Mouse (Mus musculus): ENCODE measurements around the gene Gm26992. TPM values are rescaled to one million over a fixed set of nuclear protein-coding genes. Genes with fewer than 3 reads are reported as not detected.

Gm26992 gene
- not detected for polyA plus RNA-seq (2012; fragmentation: generic; extraction: Trizol)
- long read RNA-seq, experiment 1 = 0 reads
- long read RNA-seq, experiment 2 = 0 reads

GRCm38 (mm10) chrX:103421710-103422109 lies at the start of gene Gm26992:
Gene Gm26992 (plus strand): TSS chrX:103422010.
- H3K4me3 ChIP-seq (ENCODE audit: insufficient read depth, poor library complexity, severe bottlenecking) = no peak within 1 kb of the TSS
- no peaks in the 10 kb centered on the region for H3K36me3 ChIP-seq (ENCODE audit: control insufficient read depth, insufficient read depth)
- no peaks in the 10 kb centered on the region for H3K79me3 ChIP-seq (ENCODE audit: low read depth)
- no peaks in the 10 kb centered on the region for H3K27me3 ChIP-seq (ENCODE audit: control insufficient read depth, insufficient read depth, insufficient read length)
- no peak for TF ChIP-seq CEBPB (IDR thresholded peaks at IDR 0.05; ENCODE audit: low read depth)
- TF ChIP-seq MAX (IDR thresholded peaks at IDR 0.05) = no peak
- no peak within 1 kb of the TSS for H3ac ChIP-seq (ENCODE audit: control insufficient read depth, insufficient read length, low read depth)
- no peaks in the 10 kb centered on the region for H3K79me2 ChIP-seq (ENCODE audit: control insufficient read depth, insufficient read depth)

GRCm38 (mm10) chrX:103374250-103374649 lies 47.6 kb upstream of the Gm26992 start:
- no peaks in the 10 kb centered on the region for H3K79me3 ChIP-seq (ENCODE audit: low read depth)
- no peak overlapping the region for H3K4me3 ChIP-seq (ENCODE audit: insufficient read depth, poor library complexity, severe bottlenecking)
- H3ac ChIP-seq (ENCODE audit: control insufficient read depth, insufficient read length, low read depth) = no peak overlapping the region
- no peaks in the 10 kb centered on the region for H3K27me3 ChIP-seq (ENCODE audit: control insufficient read depth, insufficient read depth, insufficient read length)
- H3K79me2 ChIP-seq (ENCODE audit: control insufficient read depth, insufficient read depth) = no peaks in the 10 kb centered on the region
- TF ChIP-seq MYOG (IDR thresholded peaks at IDR 0.05; ENCODE audit: control insufficient read depth, extremely low read depth, insufficient read length) (no peak), CEBPB (IDR thresholded peaks at IDR 0.05; ENCODE audit: low read depth) (no peak), CTCF (IDR thresholded peaks at IDR 0.05; ENCODE audit: control insufficient read depth, insufficient read depth, insufficient read length) (no peak), USF1 (IDR thresholded peaks at IDR 0.05; ENCODE audit: low read depth) (no peak), FOSL1 (IDR thresholded peaks at IDR 0.05; ENCODE audit: insufficient read depth, low read length, poor library complexity, severe bottlenecking) (no peak), MAX (IDR thresholded peaks at IDR 0.05) (no peak)
- H3K36me3 ChIP-seq (ENCODE audit: control insufficient read depth, insufficient read depth) = no peaks in the 10 kb centered on the region

GRCm38 (mm10) chrX:103384528-103384927 lies 37.3 kb upstream of the Gm26992 start:
- Histone ChIP-seq H3K4me3 (ENCODE audit: insufficient read depth, poor library complexity, severe bottlenecking) (no peak overlapping the region), H3K79me2 (ENCODE audit: control insufficient read depth, insufficient read depth) (no peaks in the 10 kb centered on the region), H3K36me3 (ENCODE audit: control insufficient read depth, insufficient read depth) (no peaks in the 10 kb centered on the region), H3ac (ENCODE audit: control insufficient read depth, insufficient read length, low read depth) (no peak overlapping the region), H3K79me3 (ENCODE audit: low read depth) (no peaks in the 10 kb centered on the region), H3K27me3 (ENCODE audit: control insufficient read depth, insufficient read depth, insufficient read length) (no peaks in the 10 kb centered on the region)
- no peak for TF ChIP-seq CTCF (IDR thresholded peaks at IDR 0.05; ENCODE audit: control insufficient read depth, insufficient read depth, insufficient read length)
- TF ChIP-seq CEBPB (IDR thresholded peaks at IDR 0.05; ENCODE audit: low read depth) = no peak
- no peak for TF ChIP-seq MYOD1 (IDR thresholded peaks at IDR 0.05; ENCODE audit: control insufficient read depth, insufficient read length, low read depth)
- no peak for TF ChIP-seq FOSL1 (IDR thresholded peaks at IDR 0.05; ENCODE audit: insufficient read depth, low read length, poor library complexity, severe bottlenecking)
- no peak for TF ChIP-seq USF1 (IDR thresholded peaks at IDR 0.05; ENCODE audit: low read depth)
- no peak for TF ChIP-seq MYOG (IDR thresholded peaks at IDR 0.05; ENCODE audit: control insufficient read depth, extremely low read depth, insufficient read length)
- no peak for TF ChIP-seq MAX (IDR thresholded peaks at IDR 0.05)

GRCm38 (mm10) chrX:103388131-103388530 lies 33.7 kb upstream of the Gm26992 start:
- no peak overlapping the region for H3ac ChIP-seq (ENCODE audit: control insufficient read depth, insufficient read length, low read depth)
- no peaks in the 10 kb centered on the region for H3K36me3 ChIP-seq (ENCODE audit: control insufficient read depth, insufficient read depth)
- TF ChIP-seq MAX (IDR thresholded peaks at IDR 0.05) (no peak), MYOG (IDR thresholded peaks at IDR 0.05; ENCODE audit: control insufficient read depth, extremely low read depth, insufficient read length) (no peak), CEBPB (IDR thresholded peaks at IDR 0.05; ENCODE audit: low read depth) (no peak), MYOD1 (IDR thresholded peaks at IDR 0.05; ENCODE audit: control insufficient read depth, insufficient read length, low read depth) (no peak), FOSL1 (IDR thresholded peaks at IDR 0.05; ENCODE audit: insufficient read depth, low read length, poor library complexity, severe bottlenecking) (no peak)
- no peaks in the 10 kb centered on the region for H3K79me3 ChIP-seq (ENCODE audit: low read depth)
- no peak overlapping the region for H3K4me3 ChIP-seq (ENCODE audit: insufficient read depth, poor library complexity, severe bottlenecking)
- H3K79me2 ChIP-seq (ENCODE audit: control insufficient read depth, insufficient read depth) = no peaks in the 10 kb centered on the region
- H3K27me3 ChIP-seq (ENCODE audit: control insufficient read depth, insufficient read depth, insufficient read length) = no peaks in the 10 kb centered on the region

- no peak for TF ChIP-seq FOSL1 (IDR thresholded peaks at IDR 0.05; ENCODE audit: insufficient read depth, low read length, poor library complexity, severe bottlenecking)
- no peak for TF ChIP-seq USF1 (IDR thresholded peaks at IDR 0.05; ENCODE audit: low read depth)
- no peak for TF ChIP-seq CTCF (IDR thresholded peaks at IDR 0.05; ENCODE audit: control insufficient read depth, insufficient read depth, insufficient read length)
- TF ChIP-seq MYOD1 (IDR thresholded peaks at IDR 0.05; ENCODE audit: control insufficient read depth, insufficient read length, low read depth) = no peak
- no peak for TF ChIP-seq MYOG (IDR thresholded peaks at IDR 0.05; ENCODE audit: control insufficient read depth, extremely low read depth, insufficient read length)
- TF ChIP-seq CEBPB (IDR thresholded peaks at IDR 0.05; ENCODE audit: low read depth) = no peak
- TF ChIP-seq MAX (IDR thresholded peaks at IDR 0.05) = no peak
- H3ac ChIP-seq (ENCODE audit: control insufficient read depth, insufficient read length, low read depth) = no peak overlapping the region
- H3K4me3 ChIP-seq (ENCODE audit: insufficient read depth, poor library complexity, severe bottlenecking) = no peak overlapping the region
- H3K79me2 ChIP-seq (ENCODE audit: control insufficient read depth, insufficient read depth) = no peaks in the 10 kb centered on the region
- H3K27me3 ChIP-seq (ENCODE audit: control insufficient read depth, insufficient read depth, insufficient read length) = no peaks in the 10 kb centered on the region
- H3K36me3 ChIP-seq (ENCODE audit: control insufficient read depth, insufficient read depth) = no peaks in the 10 kb centered on the region
- no peaks in the 10 kb centered on the region for H3K79me3 ChIP-seq (ENCODE audit: low read depth)
Measured at GRCm38 (mm10) chrX:103393841-103394240, 28.0 kb upstream of the Gm26992 start.

- no peak overlapping the region for H3K4me3 ChIP-seq (ENCODE audit: insufficient read depth, poor library complexity, severe bottlenecking)
Measured at GRCm38 (mm10) chrX:103405021-103405420, 16.8 kb upstream of the Gm26992 start.

More at GRCm38 (mm10) chrX:103405021-103405420, 16.8 kb upstream of the Gm26992 start:
- TF ChIP-seq MYOG (IDR thresholded peaks at IDR 0.05; ENCODE audit: control insufficient read depth, extremely low read depth, insufficient read length) (no peak), FOSL1 (IDR thresholded peaks at IDR 0.05; ENCODE audit: insufficient read depth, low read length, poor library complexity, severe bottlenecking) (no peak), MAX (IDR thresholded peaks at IDR 0.05) (no peak), USF1 (IDR thresholded peaks at IDR 0.05; ENCODE audit: low read depth) (no peak), MYOD1 (IDR thresholded peaks at IDR 0.05; ENCODE audit: control insufficient read depth, insufficient read length, low read depth) (no peak), CEBPB (IDR thresholded peaks at IDR 0.05; ENCODE audit: low read depth) (no peak), CTCF (IDR thresholded peaks at IDR 0.05; ENCODE audit: control insufficient read depth, insufficient read depth, insufficient read length) (no peak)
- Histone ChIP-seq H3K79me2 (ENCODE audit: control insufficient read depth, insufficient read depth) (no peaks in the 10 kb centered on the region), H3K79me3 (ENCODE audit: low read depth) (no peaks in the 10 kb centered on the region), H3K36me3 (ENCODE audit: control insufficient read depth, insufficient read depth) (no peaks in the 10 kb centered on the region), H3K27me3 (ENCODE audit: control insufficient read depth, insufficient read depth, insufficient read length) (no peaks in the 10 kb centered on the region), H3ac (ENCODE audit: control insufficient read depth, insufficient read length, low read depth) (no peak overlapping the region)

Data from C2C12 (cell line).